Mouse (Mus musculus): ENCODE measurements around the gene Eps8.

DNA sequence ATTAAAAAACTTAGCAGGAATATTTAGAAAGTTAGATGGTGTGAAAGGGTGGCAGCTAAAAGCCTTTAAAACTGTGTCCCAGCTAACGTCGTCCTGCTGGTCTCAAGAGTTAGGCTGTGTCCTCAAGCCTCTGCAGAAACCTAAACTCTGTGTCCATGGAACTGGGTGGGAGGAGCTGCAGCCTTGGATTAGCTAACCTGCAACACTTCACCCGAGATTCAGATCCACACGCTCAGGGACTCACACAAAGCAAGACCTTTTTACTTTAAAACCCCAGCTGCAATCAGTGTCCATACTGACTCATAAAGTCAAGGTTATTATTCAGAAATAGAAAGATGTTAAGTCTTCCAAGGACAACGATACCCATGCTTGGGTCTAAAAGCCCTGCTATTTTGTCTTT is 18.5 kb downstream of the Eps8 start:
- TF ChIP-seq CTCF (IDR thresholded peaks at IDR 0.05; ENCODE audit: extremely low read depth, insufficient read length, insufficient replicate concordance, low read depth, low read length): no peak
- TF ChIP-seq POLR2A (IDR thresholded peaks at IDR 0.05; ENCODE audit: low read depth, low read length): no peak
